Mouse (Mus musculus) kidney, embryonic 16.5 days (tissue): ENCODE data around the gene Zswim3. TPM values are rescaled to one million over a fixed set of nuclear protein-coding genes. Genes with fewer than 3 reads are reported as not detected.
"Not testable (repeated sequence)": the region's sequence is repeated elsewhere in the genome, so short reads cannot be mapped to it uniquely, and the experiment has no call there.

Experiments used
- ATAC-seq: fragments of 200-750 bp; cut with Nextera tagmentation; 2 replicates; pipeline ENCODE4 v1.8.0; 2017; ENCODE audit warnings: moderate TSS enrichment; ENCODE audit not compliant: low FRiP score, low TSS enrichment
- H3K27ac ChIP-seq: fragments of 300-500 bp; sonication (generic); 2 replicates; pipeline ENCODE4 v1.5.1; 2014; ENCODE audit warnings: low read length
- H3K27me3 ChIP-seq: fragments of 300-500 bp; sonication (generic); 2 replicates; pipeline ENCODE4 v1.6.1; 2014; ENCODE audit warnings: low read length, control low read depth, mixed read lengths; ENCODE audit not compliant: insufficient read depth
- H3K36me3 ChIP-seq: fragments of 300-500 bp; sonication (generic); 2 replicates; pipeline ENCODE4 v1.6.1; 2014; ENCODE audit warnings: low read length, control low read depth, mixed read lengths; ENCODE audit not compliant: insufficient read depth
- H3K4me1 ChIP-seq: fragments of 300-500 bp; sonication (generic); 2 replicates; pipeline ENCODE4 v1.6.1; 2014; ENCODE audit warnings: low read length, control low read depth, mixed read lengths; ENCODE audit not compliant: insufficient read depth
- H3K4me2 ChIP-seq: fragments of 300-500 bp; sonication (generic); replicated peaks from 2 replicates; pipeline ENCODE4 v1.6.1; 2014; ENCODE audit warnings: low read depth, low read length
- H3K4me3 ChIP-seq: fragments of 300-500 bp; sonication (generic); 2 replicates; pipeline ENCODE4 v1.5.1; 2014; ENCODE audit warnings: mild to moderate bottlenecking, low read length
- H3K9ac ChIP-seq: fragments of 300-500 bp; sonication (generic); replicated peaks from 2 replicates; pipeline ENCODE4 v1.6.1; 2014; ENCODE audit warnings: low read length
- H3K9me3 ChIP-seq: fragments of 300-500 bp; sonication (generic); 2 replicates; pipeline ENCODE4 v1.6.1; 2016; ENCODE audit warnings: low read length, control low read depth
- WGBS: fragments of 180-500 bp; shearing (Covaris S2); extraction: QIAGEN DNeasy Blood & Tissue Kit; methylation state at CpG from one replicate; pipeline ENCODE4 v1.1.7; 2014; 5-methylcytosine and 5-hydroxymethylcytosine counted together
- polyA plus RNA-seq: library from polyadenylated mRNA; unstranded; fragments of >200 nt; fragmentation: Nextera tagmentation; extraction: Ambion mirVana; gene quantifications from 2 replicates; pipeline ENCODE4 v1.2.1, GENCODE M21; 2015

The Zswim3 gene
- polyA plus RNA-seq, 1 experiment from 2014 or later: 11.9 TPM

DNA sequence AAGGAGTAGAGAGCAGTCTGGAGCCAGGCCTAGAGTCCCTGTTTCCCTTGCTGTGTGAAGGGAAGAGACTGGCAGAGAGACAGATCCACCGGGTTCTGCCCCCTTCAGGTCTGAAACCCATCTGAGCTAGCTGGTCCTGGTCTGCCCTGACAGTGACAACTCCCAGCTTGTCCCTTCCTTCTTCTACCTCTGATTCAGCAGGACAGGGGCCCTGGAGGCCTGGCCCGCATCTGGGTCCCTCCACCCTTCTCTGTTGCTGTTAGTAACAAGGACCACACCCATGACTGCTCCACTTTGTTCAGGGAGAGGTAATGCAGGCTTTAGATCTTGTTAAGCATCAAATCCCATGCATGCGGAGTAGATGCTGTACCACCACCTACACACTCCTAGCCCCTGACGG, 16.5 kb upstream of the Zswim3 start:
- H3K27me3 ChIP-seq: no peaks in the 10 kb centered on the region
- H3K9ac ChIP-seq: no peak overlapping the region
- H3K27ac ChIP-seq: no peak overlapping the region
- H3K9me3 ChIP-seq: no peaks in the 10 kb centered on the region
- H3K4me3 ChIP-seq: no peak overlapping the region
- H3K36me3 ChIP-seq: peaks cover 25% of the 10 kb centered on the region
- 55% methylated on average over 4 of the region's 4 CpGs for WGBS
- no peak for ATAC-seq
- H3K4me1 ChIP-seq: peaks cover 25% of the 10 kb centered on the region
- H3K4me2 ChIP-seq: no peak overlapping the region

DNA sequence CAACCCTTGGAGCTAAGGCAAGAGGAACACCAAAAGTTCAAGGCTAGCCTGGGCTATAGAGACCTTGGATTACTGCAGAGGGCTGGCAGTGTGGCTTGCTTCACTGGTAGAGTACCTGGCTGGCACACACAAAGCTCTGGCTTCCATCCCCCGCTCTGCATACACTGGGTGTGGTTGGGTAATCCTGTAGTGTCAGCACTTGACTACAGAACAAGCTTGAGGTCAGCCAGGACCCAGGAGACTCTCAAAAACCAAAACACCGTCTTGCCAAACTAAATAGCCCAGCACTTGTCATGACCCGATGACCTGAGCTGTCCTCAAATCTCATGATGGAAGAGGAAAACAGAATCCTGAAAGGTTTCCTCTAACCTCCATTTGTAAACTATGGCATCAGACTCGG, 14.4 kb upstream of the Zswim3 start:
- ATAC-seq: no peak
- Histone ChIP-seq H3K4me2 (no peak overlapping the region), H3K36me3 (peaks cover 36% of the 10 kb centered on the region), H3K9ac (no peak overlapping the region), H3K4me1 (peaks cover 15% of the 10 kb centered on the region), H3K27ac (no peak overlapping the region), H3K27me3 (no peaks in the 10 kb centered on the region), H3K4me3 (no peak overlapping the region), H3K9me3 (no peaks in the 10 kb centered on the region)
- 79% methylated on average over 4 of the region's 4 CpGs for WGBS

DNA sequence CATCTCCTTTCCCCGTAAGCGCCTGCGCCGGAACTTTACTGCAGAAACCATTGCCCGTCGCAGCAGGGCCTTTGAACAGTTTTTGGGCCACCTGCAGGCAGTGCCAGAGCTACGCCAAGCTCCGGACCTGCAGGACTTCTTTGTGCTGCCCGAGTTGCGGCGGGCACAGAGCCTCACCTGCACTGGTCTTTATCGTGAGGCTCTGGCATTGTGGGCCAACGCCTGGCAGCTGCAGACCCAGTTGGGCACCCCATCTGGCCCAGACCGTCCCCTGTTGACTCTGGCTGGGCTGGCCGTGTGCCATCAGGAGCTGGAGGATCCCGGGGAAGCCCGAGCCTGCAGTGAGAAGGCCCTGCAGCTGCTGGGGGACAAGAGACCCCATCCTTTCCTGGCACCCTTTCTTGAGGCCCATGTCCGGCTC, 13.0 kb upstream of the Zswim3 start:
- Histone ChIP-seq H3K36me3 (peaks cover 38% of the 10 kb centered on the region), H3K27ac (no peak overlapping the region), H3K27me3 (no peaks in the 10 kb centered on the region), H3K9ac (no peak overlapping the region), H3K9me3 (no peaks in the 10 kb centered on the region), H3K4me3 (no peak overlapping the region), H3K4me1 (peaks cover 10% of the 10 kb centered on the region), H3K4me2 (no peak overlapping the region)
- 90% methylated on average over 18 of the region's 18 CpGs for WGBS
- ATAC-seq: no peak

DNA sequence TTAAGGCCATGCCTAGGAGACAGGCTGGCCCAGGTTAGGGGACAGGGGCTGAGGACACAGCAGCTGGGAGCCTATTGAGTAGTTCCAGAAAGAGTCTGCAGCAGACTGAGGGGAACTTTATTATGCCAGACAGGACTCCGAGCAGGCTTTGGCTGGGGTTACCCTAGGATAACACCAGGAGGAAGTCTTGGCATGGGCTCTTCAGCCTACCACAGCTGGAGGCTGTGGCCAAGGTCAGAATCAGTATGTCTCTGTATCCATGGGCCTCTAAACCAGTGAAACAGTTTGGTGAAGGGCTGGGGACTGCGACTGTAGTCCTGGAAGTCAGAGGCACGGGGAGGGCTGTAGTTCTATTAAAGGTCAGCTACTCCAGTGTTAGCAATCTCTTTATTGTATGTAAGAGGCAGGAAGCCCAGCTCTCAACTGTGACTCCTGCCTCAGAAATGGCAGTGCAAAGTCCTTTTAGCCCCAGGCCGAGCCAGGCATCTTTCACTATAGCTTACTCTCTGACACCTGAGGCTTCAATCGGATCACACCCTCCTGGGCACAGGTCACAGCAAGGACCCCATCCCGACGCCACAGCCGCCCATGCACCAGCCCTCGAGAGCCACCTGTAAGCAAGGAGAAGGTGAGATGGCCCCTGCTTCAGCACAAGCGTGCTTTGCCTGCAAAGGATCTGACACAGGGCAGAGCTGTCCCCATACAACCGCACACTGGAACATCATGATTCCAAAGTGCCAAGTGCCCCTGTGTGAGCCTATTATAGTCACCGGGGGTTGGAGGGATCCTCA, 12.3 kb upstream of the Zswim3 start:
- 89% methylated on average over 12 of the region's 12 CpGs for WGBS
- Histone ChIP-seq H3K27ac (no peak overlapping the region), H3K4me1 (peaks cover 3% of the 10 kb centered on the region), H3K27me3 (no peaks in the 10 kb centered on the region), H3K4me2 (no peak overlapping the region), H3K36me3 (peaks cover 43% of the 10 kb centered on the region), H3K9ac (no peak overlapping the region), H3K4me3 (no peak overlapping the region), H3K9me3 (no peaks in the 10 kb centered on the region)
- ATAC-seq: no peak

DNA sequence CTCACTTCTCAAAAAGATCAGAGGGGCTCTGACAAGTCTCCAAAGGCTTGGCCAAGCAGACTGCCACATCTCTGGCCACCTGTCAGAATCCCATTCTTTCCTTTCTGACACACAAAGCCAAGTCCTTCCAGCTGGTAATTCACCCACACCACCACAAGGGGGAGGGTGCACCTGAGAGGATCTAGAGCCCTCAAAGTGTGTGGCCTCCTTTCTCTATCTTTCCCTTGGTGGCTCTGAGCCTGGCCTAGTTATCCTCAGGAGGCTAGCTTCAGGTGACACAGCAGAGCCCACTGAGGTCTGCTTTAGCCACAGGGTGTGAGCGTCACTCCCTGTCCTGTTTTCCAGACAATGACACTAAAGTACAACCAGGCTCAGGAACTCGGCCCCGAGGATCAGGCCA, 11.7 kb upstream of the Zswim3 start:
- no peaks in the 10 kb centered on the region for H3K27me3 ChIP-seq
- no peak overlapping the region for H3K4me2 ChIP-seq
- H3K27ac ChIP-seq: no peak overlapping the region
- H3K36me3 ChIP-seq: peaks cover 48% of the 10 kb centered on the region
- WGBS: 86% methylated on average over 3 of the region's 3 CpGs
- no peaks in the 10 kb centered on the region for H3K9me3 ChIP-seq
- no peak overlapping the region for H3K4me3 ChIP-seq
- ATAC-seq: peak; percentile 52; the same call in 1 of the 2 replicates
- no peaks in the 10 kb centered on the region for H3K4me1 ChIP-seq
- no peak overlapping the region for H3K9ac ChIP-seq

DNA sequence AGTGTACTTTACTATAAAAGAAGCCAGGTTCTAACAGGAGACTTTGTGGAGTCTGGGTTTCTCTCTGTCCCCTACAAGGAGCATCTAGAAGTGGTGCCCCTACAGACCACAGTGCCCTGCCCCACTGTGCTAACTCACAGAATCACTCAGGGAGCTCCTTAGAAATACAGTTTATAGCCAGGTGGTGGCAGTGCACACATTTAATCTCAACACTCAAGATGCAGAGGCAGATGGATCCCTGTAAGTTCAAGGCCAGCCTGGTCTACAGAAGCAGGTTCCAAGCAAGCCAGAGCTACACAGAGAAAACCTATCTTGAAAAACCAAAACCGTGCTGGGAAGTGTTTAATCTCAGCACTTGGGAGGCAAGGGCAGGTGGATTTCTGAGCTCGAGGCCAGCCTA, 11.1 kb upstream of the Zswim3 start:
- Histone ChIP-seq H3K9me3 (no peaks in the 10 kb centered on the region), H3K36me3 (peaks cover 52% of the 10 kb centered on the region), H3K4me2 (no peak overlapping the region), H3K4me1 (no peaks in the 10 kb centered on the region), H3K4me3 (no peak overlapping the region), H3K27ac (no peak overlapping the region), H3K9ac (no peak overlapping the region), H3K27me3 (no peaks in the 10 kb centered on the region)
- 94% methylated on average over 2 of the region's 2 CpGs for WGBS
- ATAC-seq: no peak

DNA sequence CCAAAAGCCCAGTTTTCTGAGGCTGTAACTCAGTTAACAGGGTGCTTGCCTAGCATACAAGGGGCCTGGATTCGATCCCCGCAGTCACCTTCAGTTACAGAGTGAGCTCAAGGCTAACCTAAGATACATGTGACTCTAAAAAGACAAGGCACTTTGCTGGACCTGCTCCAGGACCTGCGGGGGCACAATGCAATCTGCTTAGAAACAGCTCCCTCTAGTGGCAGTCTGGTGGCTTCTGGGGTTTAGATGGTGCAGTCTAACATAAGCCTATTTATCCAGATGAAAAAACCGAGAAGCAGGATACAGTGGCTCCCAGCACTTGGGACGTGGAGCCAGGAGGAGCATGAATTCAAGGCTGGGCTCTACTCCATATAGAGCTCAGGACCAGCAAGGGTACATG, 10.6 kb upstream of the Zswim3 start:
- Histone ChIP-seq H3K36me3 (peaks cover 54% of the 10 kb centered on the region), H3K9ac (no peak overlapping the region), H3K4me1 (no peaks in the 10 kb centered on the region), H3K4me3 (no peak overlapping the region), H3K9me3 (no peaks in the 10 kb centered on the region), H3K27ac (no peak overlapping the region), H3K4me2 (no peak overlapping the region), H3K27me3 (no peaks in the 10 kb centered on the region)
- ATAC-seq: peak; percentile 50
- 33% methylated on average over 5 of the region's 5 CpGs for WGBS

DNA sequence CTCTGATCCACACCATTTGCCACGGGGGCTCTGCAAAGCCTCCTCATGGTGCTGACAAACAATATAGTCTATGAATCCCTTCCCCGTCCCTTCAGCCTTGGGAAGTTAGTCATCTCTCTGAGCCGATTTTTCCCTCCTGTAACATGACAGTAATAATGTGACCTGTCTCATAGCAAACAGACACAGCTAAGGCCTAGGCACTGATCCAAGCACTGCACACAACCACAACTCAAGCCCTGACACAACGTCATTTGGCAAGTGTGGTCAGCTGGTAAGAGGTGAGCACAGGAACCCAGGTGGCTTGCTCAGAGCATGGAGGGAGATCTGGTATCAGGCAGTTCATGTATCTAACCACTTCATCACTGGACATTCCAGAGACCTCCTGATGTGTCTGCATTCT, 9.0 kb upstream of the Zswim3 start:
- Histone ChIP-seq H3K9me3 (no peaks in the 10 kb centered on the region), H3K4me1 (no peaks in the 10 kb centered on the region), H3K27me3 (no peaks in the 10 kb centered on the region), H3K4me3 (no peak overlapping the region), H3K9ac (no peak overlapping the region), H3K4me2 (no peak overlapping the region), H3K27ac (no peak overlapping the region), H3K36me3 (peaks cover 61% of the 10 kb centered on the region)
- no peak for ATAC-seq
- WGBS: 82% methylated on average over 4 of the region's 4 CpGs

DNA sequence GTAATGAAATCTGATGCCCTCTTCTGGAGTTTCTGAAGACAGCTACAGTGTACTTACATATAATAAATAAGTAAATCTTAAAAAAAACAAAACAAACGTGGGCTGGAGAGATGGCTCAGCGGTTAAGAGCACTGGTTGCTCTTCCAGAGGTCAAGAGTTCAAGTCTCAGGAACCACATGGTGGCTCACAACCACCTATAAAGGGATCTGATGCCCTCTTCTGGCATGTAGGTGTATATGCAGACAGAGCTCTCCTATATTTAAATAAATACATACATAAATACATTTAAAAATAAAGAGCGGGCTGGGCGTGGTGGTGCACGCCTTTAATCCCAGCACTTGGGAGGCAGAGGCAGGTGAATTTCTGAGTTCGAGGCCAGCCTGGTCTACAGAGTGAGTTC, 6.3 kb upstream of the Zswim3 start:
- not testable (repeated sequence) for H3K9ac ChIP-seq, ATAC-seq, H3K9me3 ChIP-seq, H3K27me3 ChIP-seq, H3K4me2 ChIP-seq, H3K27ac ChIP-seq, H3K4me3 ChIP-seq, H3K4me1 ChIP-seq
- peaks cover 46% of the 10 kb centered on the region for H3K36me3 ChIP-seq
- WGBS: 79% methylated on average over 6 of the region's 6 CpGs

DNA sequence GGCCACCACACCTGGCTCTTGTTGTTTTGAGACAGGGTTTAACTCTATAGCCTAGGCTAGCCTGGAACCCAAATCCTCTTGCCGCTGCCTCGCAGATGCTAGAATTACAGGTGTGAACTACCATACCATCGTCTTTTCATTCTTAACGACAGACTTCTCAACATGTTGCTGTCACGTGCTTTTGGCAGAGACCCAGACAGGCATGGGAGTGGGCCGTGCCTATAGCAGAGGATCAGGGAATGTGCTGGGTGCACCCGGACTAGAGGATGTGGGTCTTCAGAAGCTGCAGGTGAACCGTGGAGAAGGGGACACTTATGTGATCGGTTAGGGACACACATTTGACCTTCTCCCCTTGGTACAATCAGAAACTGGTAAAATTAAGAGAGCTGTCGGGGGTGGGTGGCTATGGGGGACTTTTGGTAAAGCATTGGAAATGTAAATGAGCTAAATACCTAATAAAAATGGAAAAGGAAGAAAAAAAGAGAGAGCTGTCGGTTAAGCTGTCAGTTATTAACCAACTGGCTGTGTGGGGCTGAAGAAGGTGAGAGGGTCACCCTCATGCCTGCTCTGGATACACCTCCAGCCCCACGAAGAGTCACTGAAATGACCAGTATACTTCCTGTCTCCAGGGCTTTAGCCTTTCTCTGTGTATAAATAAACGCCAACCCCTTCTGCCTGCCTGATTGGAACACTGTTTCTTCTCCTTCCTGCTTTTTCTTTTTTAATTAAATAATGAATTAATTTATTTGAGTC, 4.5 kb upstream of the Zswim3 start:
- no peak overlapping the region for H3K4me3 ChIP-seq
- no peaks in the 10 kb centered on the region for H3K9me3 ChIP-seq
- H3K4me1 ChIP-seq: peaks cover 14% of the 10 kb centered on the region
- ATAC-seq: no peak
- no peak overlapping the region for H3K4me2 ChIP-seq
- H3K27me3 ChIP-seq: no peaks in the 10 kb centered on the region
- H3K27ac ChIP-seq: no peak overlapping the region
- no peak overlapping the region for H3K9ac ChIP-seq
- 82% methylated on average over 13 of the region's 13 CpGs for WGBS
- peaks cover 36% of the 10 kb centered on the region for H3K36me3 ChIP-seq
